Mouse (Mus musculus) heart, postnatal 25 days (tissue): Measurements from ENCODE around the gene Mgat1. TPM values are rescaled to one million over a fixed set of nuclear protein-coding genes. Genes with fewer than 3 reads are reported as not detected.

Experiments used
- DNase-seq: peaks from one replicate; pipeline ENCODE4 v3.0.0; 2022; ENCODE audit warnings: low spot score
- intact Hi-C: fragments of 180-260 bp; cut with DNase I; formaldehyde crosslinking; loops from one replicate; pipeline ENCODE4 v1.15.1; 2025
- total RNA-seq, 2 experiments: library from RNA; stranded (reverse); gene quantifications; 2 replicates each; pipeline ENCODE4 v1.2.3; 2021

Mgat1 gene
- total RNA-seq, 2 experiments from 2014 or later, result 49.1 to 64.1 TPM

GRCm38 (mm10) chr11:49240310-49240709, 3.7 kb upstream of the Mgat1 start:
- DNase-seq, result no peak
- intact Hi-C loops, result no loop called here

- intact Hi-C loops, result no loop called here
- no peak for DNase-seq
Observed at GRCm38 (mm10) chr11:49240874-49241273, 3.1 kb upstream of the Mgat1 start.

- DNase-seq, result no peak
- intact Hi-C loops, result no loop called here
Observed at GRCm38 (mm10) chr11:49241471-49241870, 2.5 kb upstream of the Mgat1 start.

GRCm38 (mm10) chr11:49242944-49243626, 906 bp upstream of the Mgat1 start:
- DNase-seq, result no peak
- intact Hi-C loops, result no loop called here

GRCm38 (mm10) chr11:49244595-49244930, 572 bp downstream of the Mgat1 start:
- DNase-seq, result no peak
- intact Hi-C loops, result loop anchor here (2.0 kb wide), 1 partner anchor 42 kb away; the partner anchor contains the start of gene Zfp62

- intact Hi-C loops, result loop anchor here (2.0 kb wide), 1 partner anchor 42 kb away; the partner anchor contains the start of gene Zfp62
- no peak for DNase-seq
Observed at GRCm38 (mm10) chr11:49245176-49245575, 1.2 kb downstream of the Mgat1 start.

GRCm38 (mm10) chr11:49245634-49246415, 1.8 kb downstream of the Mgat1 start:
- intact Hi-C loops, result loop anchor here (2.0 kb wide), 1 partner anchor 43 kb away; the partner anchor contains the start of gene Zfp62
- DNase-seq, result no peak

GRCm38 (mm10) chr11:49246523-49246922, 2.5 kb downstream of the Mgat1 start:
- intact Hi-C loops, result no loop called here
- no peak for DNase-seq

- intact Hi-C loops, result no loop called here
- no peak for DNase-seq
Observed at GRCm38 (mm10) chr11:49247255-49247654, 3.3 kb downstream of the Mgat1 start.

GRCm38 (mm10) chr11:49248226-49248973, 4.4 kb downstream of the Mgat1 start:
- peak; percentile 37 for DNase-seq
- intact Hi-C loops, result no loop called here

- intact Hi-C loops, result no loop called here
Observed at GRCm38 (mm10) chr11:49248974-49249700, 5.1 kb downstream of the Mgat1 start.

GRCm38 (mm10) chr11:49249811-49250421, 5.9 kb downstream of the Mgat1 start:
- DNase-seq, result no peak

More at GRCm38 (mm10) chr11:49248974-49249700, 5.1 kb downstream of the Mgat1 start:
- no peak for DNase-seq

GRCm38 (mm10) chr11:49250422-49251379, 6.7 kb downstream of the Mgat1 start:
- peak; percentile 94 for DNase-seq
- intact Hi-C loops, result loop anchor here (5.0 kb wide), 1 partner anchor 378 kb away; the partner anchor contains the start of gene Irgm1

More at GRCm38 (mm10) chr11:49249811-49250421, 5.9 kb downstream of the Mgat1 start:
- intact Hi-C loops, result loop anchor here (5.0 kb wide), 1 partner anchor 378 kb away; the partner anchor contains the start of gene Irgm1

GRCm38 (mm10) chr11:49251380-49251761, 7.4 kb downstream of the Mgat1 start:
- DNase-seq, result no peak
- intact Hi-C loops, result loop anchor here (5.0 kb wide), 1 partner anchor 379 kb away; the partner anchor contains the start of gene Irgm1

GRCm38 (mm10) chr11:49252048-49252447, 8.1 kb downstream of the Mgat1 start:
- DNase-seq, result no peak
- intact Hi-C loops, result loop anchor here (5.0 kb wide), 1 partner anchor 380 kb away; the partner anchor contains the start of gene Irgm1

GRCm38 (mm10) chr11:49253035-49253434, 9.0 kb downstream of the Mgat1 start:
- intact Hi-C loops, result loop anchor here (5.0 kb wide), 1 partner anchor 381 kb away; the partner anchor contains the start of gene Irgm1
- DNase-seq, result no peak

GRCm38 (mm10) chr11:49259296-49259695, 15.3 kb downstream of the Mgat1 start:
- DNase-seq, result no peak
- intact Hi-C loops, result no loop called here

- intact Hi-C loops, result no loop called here
- no peak for DNase-seq
Observed at GRCm38 (mm10) chr11:49259829-49260228, 15.8 kb downstream of the Mgat1 start.
